Mouse (Mus musculus): Measurements from ENCODE around the gene Rab3a. TPM values are rescaled to one million over a fixed set of nuclear protein-coding genes. Genes with fewer than 3 reads are reported as not detected.
A peak's percentile ranks its signal among the peaks of the same experiment; 100 is the strongest.

Gene Rab3a
- polyA plus RNA-seq, 1 experiment from 2014 or later, result 519 TPM

DNA sequence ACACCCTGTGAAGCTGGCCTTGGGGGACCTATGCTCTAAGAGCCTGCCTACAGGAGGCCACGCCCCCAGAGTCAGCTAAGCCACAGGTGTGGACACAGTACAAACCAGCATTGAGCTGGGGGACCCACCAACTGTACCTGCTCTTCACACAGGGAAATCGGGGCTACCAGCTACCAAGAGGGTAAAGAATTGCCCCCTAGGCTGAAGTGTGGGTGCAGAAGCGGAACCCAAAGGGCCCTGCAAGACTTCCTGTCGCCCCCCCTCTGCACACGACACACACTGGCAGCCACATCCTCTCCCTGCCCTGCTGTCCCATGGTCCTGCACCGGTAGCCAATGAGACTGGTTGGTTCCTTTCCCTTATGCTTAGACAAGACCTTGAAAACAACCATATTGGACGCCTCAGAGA lies 36.8 kb downstream of the Rab3a start:
- peaks cover 21% of the 10 kb centered on the region for H3K36me3 ChIP-seq (replicated peaks; ENCODE audit: control insufficient read depth, insufficient read depth)
- H3K4me2 ChIP-seq (replicated peaks), result peak overlapping the region; percentile 77
- no peak for ATAC-seq (ENCODE audit: low FRiP score)
- H3K27ac ChIP-seq, result no peak overlapping the region
- peak overlapping the region; percentile 35; the same call in 1 of the 2 replicates for H3K9ac ChIP-seq
- H3K4me3 ChIP-seq (replicated peaks; ENCODE audit: low read length), result peak overlapping the region; percentile 60
- no peak for DNase-seq (ENCODE audit: low spot score)
- WGBS, result 80% methylated on average over 7 of the region's 7 CpGs
- H3K27me3 ChIP-seq (ENCODE audit: control insufficient read depth, insufficient read depth, low read length), result peaks cover 5% of the 10 kb centered on the region; the same call in 1 of the 2 replicates
- peaks cover 23% of the 10 kb centered on the region for H3K4me1 ChIP-seq (replicated peaks; ENCODE audit: control insufficient read depth, insufficient read depth, low read length)
- H3K9me3 ChIP-seq (ENCODE audit: control insufficient read depth, low read length), result no peaks in the 10 kb centered on the region

DNA sequence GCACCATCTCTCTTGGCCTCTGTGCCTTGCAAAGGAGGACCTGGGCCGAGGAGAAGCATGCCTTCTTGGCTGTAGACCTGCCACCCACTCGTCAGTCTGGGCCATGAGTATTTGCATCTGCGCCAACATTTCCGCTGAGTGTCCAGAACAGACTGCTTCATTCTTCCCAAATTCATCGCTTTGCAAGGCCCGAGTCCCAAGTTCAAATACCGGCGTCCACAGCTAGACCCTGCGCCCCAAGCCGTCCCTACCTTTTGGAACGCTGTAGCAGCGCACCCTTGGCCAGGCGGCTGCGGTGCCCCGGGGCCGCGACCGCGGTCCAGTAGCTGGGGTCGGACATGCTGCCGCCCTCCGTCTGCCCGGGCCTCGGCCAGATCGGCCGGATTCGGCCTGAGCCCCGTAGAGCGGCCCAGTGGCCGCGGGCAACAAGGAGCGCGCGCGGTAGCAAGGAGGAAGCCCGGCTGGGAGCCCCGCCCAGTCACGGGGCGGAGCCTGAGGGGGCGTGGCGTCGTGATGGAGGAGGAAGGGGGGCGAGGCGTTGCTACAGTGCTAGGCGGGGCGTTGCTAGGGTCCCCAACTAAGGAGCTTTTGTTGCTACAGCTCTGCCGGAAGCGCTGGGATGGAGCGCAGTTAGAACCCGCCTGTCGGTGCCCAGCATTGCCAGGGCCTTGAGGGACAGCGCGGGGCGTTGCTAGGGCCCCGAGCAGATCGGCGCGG lies 37.7 kb downstream of the Rab3a start:
- 6% methylated on average over 58 of the region's 58 CpGs for WGBS
- Histone ChIP-seq H3K4me3 (replicated peaks; ENCODE audit: low read length) (peak overlapping the region; percentile 60), H3K4me2 (replicated peaks) (peak overlapping the region; percentile 77), H3K9ac (peak overlapping the region; percentile 80), H3K9me3 (ENCODE audit: control insufficient read depth, low read length) (no peaks in the 10 kb centered on the region), H3K4me1 (replicated peaks; ENCODE audit: control insufficient read depth, insufficient read depth, low read length) (peaks cover 26% of the 10 kb centered on the region), H3K36me3 (replicated peaks; ENCODE audit: control insufficient read depth, insufficient read depth) (peaks cover 12% of the 10 kb centered on the region), H3K27ac (peak overlapping the region; percentile 87), H3K27me3 (ENCODE audit: control insufficient read depth, insufficient read depth, low read length) (peaks cover 5% of the 10 kb centered on the region; the same call in 1 of the 2 replicates)
- ATAC-seq (ENCODE audit: low FRiP score), result peak; percentile 86
- peak; percentile 96 for DNase-seq (ENCODE audit: low spot score)

DNA sequence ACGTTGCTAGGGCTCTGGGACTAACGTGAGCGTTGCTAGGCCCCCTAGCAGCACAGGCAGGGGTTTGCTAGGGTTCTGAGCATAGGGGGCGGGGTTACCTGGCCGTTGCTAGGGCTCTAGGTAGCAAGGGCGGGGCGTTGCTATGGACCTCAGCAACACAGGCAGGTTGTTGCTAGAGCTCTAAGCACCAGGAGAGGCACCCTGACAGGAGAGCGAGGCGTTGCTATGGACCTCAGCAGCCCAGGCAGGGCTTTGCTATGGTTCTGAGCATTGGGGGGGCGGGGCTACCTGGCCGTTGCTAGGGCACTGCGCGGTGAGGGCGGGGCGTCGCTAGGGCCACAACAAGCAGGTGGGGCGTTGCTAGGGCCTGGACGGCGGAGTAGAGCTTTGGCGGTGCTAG lies 38.2 kb downstream of the Rab3a start:
- Histone ChIP-seq H3K4me2 (replicated peaks) (peak overlapping the region; percentile 77), H3K27me3 (ENCODE audit: control insufficient read depth, insufficient read depth, low read length) (peaks cover 5% of the 10 kb centered on the region; the same call in 1 of the 2 replicates), H3K9me3 (ENCODE audit: control insufficient read depth, low read length) (no peaks in the 10 kb centered on the region), H3K36me3 (replicated peaks; ENCODE audit: control insufficient read depth, insufficient read depth) (peaks cover 8% of the 10 kb centered on the region), H3K9ac (peak overlapping the region; percentile 80), H3K4me1 (replicated peaks; ENCODE audit: control insufficient read depth, insufficient read depth, low read length) (peaks cover 28% of the 10 kb centered on the region), H3K4me3 (replicated peaks; ENCODE audit: low read length) (peak overlapping the region; percentile 60), H3K27ac (peak overlapping the region; percentile 87)
- DNase-seq (ENCODE audit: low spot score), result no peak
- WGBS, result 0% methylated on average over 20 of the region's 20 CpGs
- ATAC-seq (ENCODE audit: low FRiP score), result no peak; the same call in 1 of the 2 replicates

DNA sequence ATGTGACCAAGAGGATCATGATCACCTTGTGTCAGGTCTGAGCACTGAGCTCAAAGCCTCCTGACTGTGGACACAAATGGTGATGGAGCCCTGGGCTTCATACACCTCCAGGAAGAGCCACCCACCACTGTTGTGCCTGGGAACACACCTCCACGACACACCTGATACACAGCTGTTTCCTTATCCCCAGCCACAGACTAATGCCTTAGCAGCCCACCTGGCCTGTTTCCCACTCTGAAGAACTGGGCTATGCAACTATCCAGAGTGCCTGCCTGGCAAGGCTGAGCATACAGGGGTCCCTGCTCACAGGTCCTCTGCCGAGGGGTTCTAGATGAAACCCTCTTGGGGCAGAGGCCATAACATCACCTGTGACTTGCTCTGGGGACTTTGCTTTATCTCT lies 39.7 kb downstream of the Rab3a start:
- Histone ChIP-seq H3K27ac (no peak overlapping the region), H3K9ac (no peak overlapping the region), H3K4me2 (replicated peaks) (no peak overlapping the region), H3K9me3 (ENCODE audit: control insufficient read depth, low read length) (no peaks in the 10 kb centered on the region), H3K4me1 (replicated peaks; ENCODE audit: control insufficient read depth, insufficient read depth, low read length) (peaks cover 38% of the 10 kb centered on the region), H3K36me3 (replicated peaks; ENCODE audit: control insufficient read depth, insufficient read depth) (no peaks in the 10 kb centered on the region; the same call in 1 of the 2 replicates), H3K4me3 (replicated peaks; ENCODE audit: low read length) (no peak overlapping the region), H3K27me3 (ENCODE audit: control insufficient read depth, insufficient read depth, low read length) (peaks cover 19% of the 10 kb centered on the region)
- 96% methylated on average over 2 of the region's 2 CpGs for WGBS
- DNase-seq (ENCODE audit: low spot score) (no peak), ATAC-seq (ENCODE audit: low FRiP score) (no peak)

DNA sequence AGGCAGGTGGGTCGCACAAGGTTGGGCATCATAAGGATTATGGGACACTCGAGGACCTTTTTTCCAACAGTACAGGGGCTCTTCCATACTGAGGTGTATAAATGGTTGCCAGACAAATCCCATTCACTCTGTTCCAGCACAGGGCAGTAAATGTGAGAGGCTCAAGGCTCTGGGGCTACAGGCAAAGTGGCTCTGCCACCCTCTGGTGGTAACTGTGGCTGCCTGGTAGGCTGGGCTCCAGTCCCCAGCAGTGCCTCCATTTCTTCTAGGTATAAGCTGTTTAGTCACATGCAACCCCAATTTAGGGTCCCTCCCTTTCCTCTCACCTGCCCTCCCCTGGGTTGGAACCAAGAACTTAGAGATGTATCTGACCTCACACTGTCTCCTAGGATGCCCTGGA lies 40.9 kb downstream of the Rab3a start:
- Histone ChIP-seq H3K9ac (no peak overlapping the region), H3K4me1 (replicated peaks; ENCODE audit: control insufficient read depth, insufficient read depth, low read length) (peaks cover 38% of the 10 kb centered on the region), H3K9me3 (ENCODE audit: control insufficient read depth, low read length) (no peaks in the 10 kb centered on the region), H3K4me2 (replicated peaks) (no peak overlapping the region), H3K36me3 (replicated peaks; ENCODE audit: control insufficient read depth, insufficient read depth) (no peaks in the 10 kb centered on the region), H3K4me3 (replicated peaks; ENCODE audit: low read length) (no peak overlapping the region), H3K27ac (no peak overlapping the region), H3K27me3 (ENCODE audit: control insufficient read depth, insufficient read depth, low read length) (peaks cover 28% of the 10 kb centered on the region)
- no peak for ATAC-seq (ENCODE audit: low FRiP score)
- DNase-seq (ENCODE audit: low spot score), result no peak
- 91% methylated on average over 2 of the region's 2 CpGs for WGBS

DNA sequence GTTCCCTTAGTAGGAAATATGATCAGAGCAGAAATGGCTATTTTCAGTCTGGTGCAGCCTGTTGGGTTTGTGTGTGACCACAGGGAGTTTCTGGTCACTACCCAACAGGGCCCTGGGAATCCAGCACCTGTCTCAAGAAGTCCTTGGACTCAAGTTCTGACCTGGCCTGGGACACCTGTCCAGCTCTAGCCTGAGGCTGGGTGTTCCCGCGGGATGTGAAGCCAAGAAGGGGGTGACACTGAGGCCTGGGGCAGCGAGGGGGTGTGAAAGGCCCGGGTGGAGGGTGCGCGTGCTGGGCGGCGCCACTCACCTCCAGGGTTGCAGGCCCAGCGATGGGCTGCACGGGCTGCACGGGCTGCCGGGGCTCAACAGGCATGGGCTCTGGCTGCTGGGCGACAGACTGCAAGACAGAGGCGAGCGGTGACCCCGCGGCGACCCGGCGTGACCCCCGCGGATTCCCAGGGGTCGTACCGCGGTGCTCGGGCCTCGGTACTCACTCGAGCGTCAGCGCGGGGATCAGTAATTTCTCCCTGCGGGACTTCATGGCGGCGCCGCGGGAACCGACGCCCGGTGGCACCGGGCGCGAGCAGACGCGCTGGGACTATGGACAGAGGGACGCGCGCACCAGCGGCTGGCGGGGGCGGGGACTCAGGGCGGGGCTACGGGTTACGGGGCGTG lies 42.1 kb downstream of the Rab3a start:
- peak overlapping the region; percentile 50 for H3K4me3 ChIP-seq (replicated peaks; ENCODE audit: low read length)
- no peak for ATAC-seq (ENCODE audit: low FRiP score)
- H3K27ac ChIP-seq, result no peak overlapping the region
- peaks cover 30% of the 10 kb centered on the region for H3K4me1 ChIP-seq (replicated peaks; ENCODE audit: control insufficient read depth, insufficient read depth, low read length)
- WGBS, result 3% methylated on average over 54 of the region's 54 CpGs
- H3K9me3 ChIP-seq (ENCODE audit: control insufficient read depth, low read length), result no peaks in the 10 kb centered on the region
- H3K27me3 ChIP-seq (ENCODE audit: control insufficient read depth, insufficient read depth, low read length), result peaks cover 28% of the 10 kb centered on the region
- peak overlapping the region; percentile 68 for H3K9ac ChIP-seq
- no peaks in the 10 kb centered on the region for H3K36me3 ChIP-seq (replicated peaks; ENCODE audit: control insufficient read depth, insufficient read depth)
- DNase-seq (ENCODE audit: low spot score), result no peak
- H3K4me2 ChIP-seq (replicated peaks), result peak overlapping the region; percentile 82

DNA sequence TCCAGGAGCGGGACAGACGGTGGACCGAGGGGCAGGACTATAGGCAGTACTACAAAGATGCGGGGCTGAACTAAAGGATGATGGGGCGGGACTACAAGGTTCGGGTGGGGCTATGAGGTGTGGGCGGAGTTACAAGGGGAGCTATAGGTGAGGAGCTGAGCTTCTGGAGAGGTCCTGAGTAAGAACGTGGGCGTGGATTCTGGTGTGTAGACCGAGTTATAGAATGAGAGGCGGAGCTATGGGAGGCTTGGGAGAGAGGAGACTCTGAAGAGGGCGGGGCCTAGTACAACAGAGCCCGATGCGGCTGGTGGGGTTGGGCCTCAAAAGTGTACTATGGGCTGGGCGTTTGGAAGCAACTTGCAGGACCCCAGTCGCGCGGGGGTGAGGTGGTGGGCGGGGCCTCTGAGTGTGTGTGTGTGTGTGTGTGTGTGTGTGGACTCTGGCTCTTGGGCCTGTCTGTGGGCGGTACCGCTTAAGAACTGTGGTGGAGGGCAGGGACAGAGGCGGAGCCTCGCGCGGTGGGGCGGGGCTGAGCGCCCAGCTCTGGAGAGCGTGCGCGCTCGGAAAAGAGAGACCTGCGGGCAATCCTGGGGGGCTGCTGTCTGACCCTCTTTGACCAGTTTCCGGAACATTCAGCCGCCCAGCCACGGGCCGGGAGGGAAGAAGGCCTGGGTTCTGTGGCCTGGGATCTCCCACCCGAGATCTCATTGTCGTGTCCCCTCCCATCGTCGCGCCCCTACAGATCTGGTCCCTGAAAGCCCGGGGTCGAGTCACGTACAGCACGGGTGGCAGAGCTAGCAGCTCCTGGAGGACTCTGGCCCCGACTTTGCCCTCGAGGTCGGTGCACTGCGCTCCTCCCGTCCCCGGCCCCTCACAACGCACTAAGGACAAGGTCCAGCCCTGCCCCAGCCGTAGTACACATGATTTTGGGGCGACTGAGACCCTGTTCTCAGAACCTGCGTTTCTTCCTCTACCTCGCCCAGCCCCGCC lies 42.9 kb downstream of the Rab3a start:
- ATAC-seq (ENCODE audit: low FRiP score), result peak; percentile 86
- H3K36me3 ChIP-seq (replicated peaks; ENCODE audit: control insufficient read depth, insufficient read depth), result no peaks in the 10 kb centered on the region
- peak overlapping the region; percentile 82 for H3K4me2 ChIP-seq (replicated peaks)
- H3K9me3 ChIP-seq (ENCODE audit: control insufficient read depth, low read length), result no peaks in the 10 kb centered on the region
- under 1% methylated on average over 56 of the region's 57 CpGs for WGBS
- peak overlapping the region; percentile 50 for H3K4me3 ChIP-seq (replicated peaks; ENCODE audit: low read length)
- H3K27ac ChIP-seq, result no peak overlapping the region
- H3K9ac ChIP-seq, result peak overlapping the region; percentile 68
- peaks cover 25% of the 10 kb centered on the region for H3K4me1 ChIP-seq (replicated peaks; ENCODE audit: control insufficient read depth, insufficient read depth, low read length)
- peak; percentile 82 for DNase-seq (ENCODE audit: low spot score)
- H3K27me3 ChIP-seq (ENCODE audit: control insufficient read depth, insufficient read depth, low read length), result peaks cover 32% of the 10 kb centered on the region

DNA sequence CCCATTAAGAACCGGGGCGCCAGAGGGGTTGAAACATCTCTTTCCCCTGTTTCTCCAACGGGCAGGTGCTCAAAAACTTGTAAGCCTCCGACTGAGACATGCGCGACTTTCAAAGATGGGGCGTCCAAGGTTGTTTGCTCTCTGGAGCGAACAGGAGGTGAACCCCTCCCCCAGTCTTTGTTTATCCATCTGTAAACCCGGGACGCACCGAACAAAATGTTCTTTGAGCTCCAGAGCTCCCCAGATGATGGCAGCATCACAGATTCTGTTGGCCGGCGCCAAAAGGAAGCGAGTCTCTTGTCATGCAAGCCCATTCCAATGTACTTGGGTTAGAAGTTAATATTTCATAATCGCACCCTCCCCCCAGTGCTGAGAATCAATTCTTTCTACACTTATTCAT lies 43.8 kb downstream of the Rab3a start:
- Histone ChIP-seq H3K36me3 (replicated peaks; ENCODE audit: control insufficient read depth, insufficient read depth) (no peaks in the 10 kb centered on the region), H3K27me3 (ENCODE audit: control insufficient read depth, insufficient read depth, low read length) (peaks cover 39% of the 10 kb centered on the region), H3K4me2 (replicated peaks) (peak overlapping the region; percentile 82), H3K9ac (peak overlapping the region; percentile 68; the same call in 1 of the 2 replicates), H3K27ac (no peak overlapping the region), H3K4me3 (replicated peaks; ENCODE audit: low read length) (peak overlapping the region; percentile 50), H3K9me3 (ENCODE audit: control insufficient read depth, low read length) (no peaks in the 10 kb centered on the region), H3K4me1 (replicated peaks; ENCODE audit: control insufficient read depth, insufficient read depth, low read length) (peaks cover 18% of the 10 kb centered on the region)
- no peak for ATAC-seq (ENCODE audit: low FRiP score)
- no peak for DNase-seq (ENCODE audit: low spot score)
- 14% methylated on average over 15 of the region's 15 CpGs for WGBS

Data from hindbrain, embryonic 14.5 days (tissue).